In the genomic region with DNA sequence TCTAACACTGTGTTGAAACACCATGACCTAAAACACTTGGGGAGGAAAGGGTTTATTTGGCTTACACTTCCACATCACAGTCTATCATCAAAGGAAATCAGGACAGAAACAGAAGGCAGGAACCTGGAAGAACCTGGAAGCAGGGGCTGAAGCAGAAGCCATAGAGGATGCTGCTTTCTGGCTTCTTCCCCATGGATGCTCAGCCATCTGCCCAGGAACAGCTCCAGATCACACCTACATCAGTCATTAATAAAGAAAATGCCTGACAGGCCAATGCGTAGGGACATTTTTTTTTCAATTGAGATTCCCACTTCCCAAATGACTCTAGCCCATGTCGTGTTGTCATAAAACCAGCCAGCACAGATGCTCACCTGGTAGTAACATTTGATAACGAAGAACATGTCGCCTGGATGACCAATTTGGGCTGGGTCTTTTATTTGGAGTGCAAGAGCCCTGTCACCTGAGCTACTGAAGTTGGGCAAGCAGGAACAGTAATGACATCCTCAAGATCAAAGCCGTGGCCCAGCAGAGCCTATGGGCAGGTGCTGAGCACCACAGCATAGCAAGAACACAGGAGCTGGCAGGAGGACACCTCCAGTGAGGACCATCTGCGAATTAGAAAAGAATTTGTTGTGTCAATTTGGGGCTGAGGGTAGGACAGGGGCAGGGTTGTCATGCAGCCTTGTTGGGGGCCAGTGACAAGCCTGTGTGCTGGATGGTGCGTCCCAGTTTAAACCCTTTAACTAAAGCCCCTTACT, we compare ENCODE assay signal across 14 mouse cellular contexts.
"Had no signal": no experiment of that assay in that cellular context is flagged by ENCODE, and none has a peak within 500 bp of the region (broad histone marks: within the 10 kb centered on the region; RNA-seq: fewer than 3 reads in every experiment).

No protein-coding gene starts in this region.

- H3K9me3 ChIP-seq: limb, embryonic 15.5 days; liver, embryonic 12.5 days; lung, embryonic 15.5 days; megakaryocyte, embryonic 14.5 days; midbrain, embryonic 13.5 days; neural tube, embryonic 15.5 days had no signal

- H3K9ac ChIP-seq: limb, embryonic 15.5 days; liver, embryonic 12.5 days; lung, embryonic 15.5 days; midbrain, embryonic 13.5 days; neural tube, embryonic 15.5 days had no signal

- H3K27me3 ChIP-seq: limb, embryonic 15.5 days; liver, embryonic 12.5 days; lung, embryonic 15.5 days; midbrain, embryonic 13.5 days; neural tube, embryonic 15.5 days had no signal

- ATAC-seq: liver, embryonic 12.5 days; midbrain, embryonic 13.5 days had no signal

- H3K36me3 ChIP-seq: limb, embryonic 15.5 days; liver, embryonic 12.5 days; lung, embryonic 15.5 days; midbrain, embryonic 13.5 days; neural tube, embryonic 15.5 days had no signal

- H3K4me3 ChIP-seq: left cerebral cortex, adult 2 months; limb, embryonic 15.5 days; liver, embryonic 12.5 days; lung, embryonic 15.5 days; megakaryocyte, embryonic 14.5 days; midbrain, embryonic 13.5 days; myocyte; neural tube, embryonic 15.5 days had no signal

- H3K27ac ChIP-seq: left cerebral cortex, adult 2 months; limb, embryonic 15.5 days; liver, embryonic 12.5 days; lung, embryonic 15.5 days; macrophage; midbrain, embryonic 13.5 days; neural tube, embryonic 15.5 days had no signal

- H3K4me1 ChIP-seq: liver, embryonic 12.5 days; lung, embryonic 15.5 days; midbrain, embryonic 13.5 days; neural tube, embryonic 15.5 days had no signal

- DNase-seq: kidney, postnatal 10 days; lung, postnatal 14 days; right cerebral cortex, adult 18-20 months; right cerebral cortex, postnatal 25 days; thymus, postnatal 25 days had no signal

- H3K4me2 ChIP-seq: limb, embryonic 15.5 days; liver, embryonic 12.5 days; lung, embryonic 15.5 days; midbrain, embryonic 13.5 days; neural tube, embryonic 15.5 days had no signal
